Mouse (Mus musculus): ENCODE results near the gene Gm28230. TPM values are rescaled to one million over a fixed set of nuclear protein-coding genes. Genes with fewer than 3 reads are reported as not detected.

The Gm28230 gene
- polyA plus RNA-seq, 1 experiment from 2014 or later = not detected

DNA sequence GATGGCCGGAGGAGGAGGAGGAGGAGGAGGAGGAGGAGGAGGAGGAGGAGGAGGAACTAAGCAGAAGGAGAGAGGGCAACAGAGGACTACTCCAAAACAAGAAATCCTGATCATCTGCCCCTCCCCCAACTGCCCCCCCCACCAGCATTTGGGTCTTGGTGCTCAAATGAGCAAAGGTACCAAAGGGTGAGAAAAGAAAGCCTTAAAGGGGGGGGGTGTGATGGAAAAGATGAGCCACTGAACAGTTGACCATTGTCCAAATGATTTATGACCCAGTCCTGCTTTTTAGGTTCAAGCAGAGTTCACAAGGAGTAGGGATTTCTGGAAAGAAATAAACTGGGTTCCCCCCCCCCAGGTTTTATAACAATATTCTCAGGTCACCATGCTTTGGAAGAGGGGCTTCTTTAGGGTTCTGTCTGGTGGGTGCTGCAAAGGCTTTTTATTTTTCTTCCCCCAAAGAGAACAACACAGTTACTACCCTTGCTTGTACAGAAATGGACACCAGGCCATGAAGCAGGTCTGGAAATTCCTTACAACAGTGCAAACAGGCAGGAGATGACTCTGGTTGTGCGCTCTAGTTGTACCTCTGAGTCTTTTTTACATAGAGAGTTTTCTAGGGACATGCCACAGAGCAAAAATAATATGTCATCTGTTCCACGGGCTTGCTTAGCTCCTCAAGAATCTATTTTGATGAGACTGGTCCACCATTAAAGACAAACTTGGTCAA, 14.9 kb downstream of the Gm28230 start:
- ATAC-seq (ENCODE audit: insufficient number of reproducible peaks, insufficient read depth, low FRiP score, low read depth) = no peak
- no peaks in the 10 kb centered on the region for H3K9me3 ChIP-seq (ENCODE audit: control insufficient read depth, low read length)
- H3K36me3 ChIP-seq (ENCODE audit: control insufficient read depth, insufficient read depth, low read length) = no peaks in the 10 kb centered on the region
- H3K9ac ChIP-seq (ENCODE audit: low read length) = no peak overlapping the region
- H3K27me3 ChIP-seq (ENCODE audit: control insufficient read depth, insufficient read depth, low read length) = peaks cover 98% of the 10 kb centered on the region
- H3K4me3 ChIP-seq (ENCODE audit: control insufficient read depth in 1 of 2, insufficient read depth in 1 of 2, low read depth in 1 of 2, low read length in 2 of 2) = no peak overlapping the region
- H3K4me1 ChIP-seq (ENCODE audit: control insufficient read depth in 2 of 2, insufficient read depth in 2 of 2, low read length in 2 of 2) = peaks cover 0 to under 1% of the 10 kb centered on the region in 2 experiments; a peak in 1 of 4 replicates
- no peak overlapping the region for H3K27ac ChIP-seq (replicated peaks in 1 of 2; ENCODE audit: control insufficient read depth in 1 of 2, insufficient read depth in 1 of 2, low read depth in 2 of 2, low read length in 2 of 2)
- H3K4me2 ChIP-seq (ENCODE audit: low read length) = no peak overlapping the region
- 32% methylated on average over 2 of the region's 3 CpGs for WGBS

DNA sequence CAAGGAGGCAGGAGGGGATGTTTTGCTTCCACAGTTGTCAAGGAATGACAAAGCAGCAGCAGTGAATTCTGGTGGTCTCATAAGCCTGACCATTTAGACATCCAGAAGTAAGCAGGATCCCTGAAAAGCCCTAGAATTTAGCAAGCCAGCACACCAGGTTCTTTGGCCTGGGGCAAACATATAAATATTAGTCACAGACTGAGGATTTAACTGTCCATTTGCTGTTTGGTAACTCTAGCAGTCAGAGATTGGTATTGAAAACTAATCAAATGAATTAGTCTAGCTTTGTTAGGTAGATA, 15.4 kb downstream of the Gm28230 start:
- H3K4me1 ChIP-seq (ENCODE audit: control insufficient read depth in 2 of 2, insufficient read depth in 2 of 2, low read length in 2 of 2) = peaks cover 0 to 3% of the 10 kb centered on the region in 2 experiments; a peak in 1 of 4 replicates
- ATAC-seq (ENCODE audit: insufficient number of reproducible peaks, insufficient read depth, low FRiP score, low read depth) = no peak
- H3K36me3 ChIP-seq (ENCODE audit: control insufficient read depth, insufficient read depth, low read length) = no peaks in the 10 kb centered on the region
- H3K9ac ChIP-seq (ENCODE audit: low read length) = no peak overlapping the region
- peaks cover 98% of the 10 kb centered on the region for H3K27me3 ChIP-seq (ENCODE audit: control insufficient read depth, insufficient read depth, low read length)
- H3K4me2 ChIP-seq (ENCODE audit: low read length) = no peak overlapping the region
- H3K9me3 ChIP-seq (ENCODE audit: control insufficient read depth, low read length) = no peaks in the 10 kb centered on the region
- no peak overlapping the region for H3K4me3 ChIP-seq (ENCODE audit: control insufficient read depth in 1 of 2, insufficient read depth in 1 of 2, low read depth in 1 of 2, low read length in 2 of 2)
- no peak overlapping the region for H3K27ac ChIP-seq (replicated peaks in 1 of 2; ENCODE audit: control insufficient read depth in 1 of 2, insufficient read depth in 1 of 2, low read depth in 2 of 2, low read length in 2 of 2)

DNA sequence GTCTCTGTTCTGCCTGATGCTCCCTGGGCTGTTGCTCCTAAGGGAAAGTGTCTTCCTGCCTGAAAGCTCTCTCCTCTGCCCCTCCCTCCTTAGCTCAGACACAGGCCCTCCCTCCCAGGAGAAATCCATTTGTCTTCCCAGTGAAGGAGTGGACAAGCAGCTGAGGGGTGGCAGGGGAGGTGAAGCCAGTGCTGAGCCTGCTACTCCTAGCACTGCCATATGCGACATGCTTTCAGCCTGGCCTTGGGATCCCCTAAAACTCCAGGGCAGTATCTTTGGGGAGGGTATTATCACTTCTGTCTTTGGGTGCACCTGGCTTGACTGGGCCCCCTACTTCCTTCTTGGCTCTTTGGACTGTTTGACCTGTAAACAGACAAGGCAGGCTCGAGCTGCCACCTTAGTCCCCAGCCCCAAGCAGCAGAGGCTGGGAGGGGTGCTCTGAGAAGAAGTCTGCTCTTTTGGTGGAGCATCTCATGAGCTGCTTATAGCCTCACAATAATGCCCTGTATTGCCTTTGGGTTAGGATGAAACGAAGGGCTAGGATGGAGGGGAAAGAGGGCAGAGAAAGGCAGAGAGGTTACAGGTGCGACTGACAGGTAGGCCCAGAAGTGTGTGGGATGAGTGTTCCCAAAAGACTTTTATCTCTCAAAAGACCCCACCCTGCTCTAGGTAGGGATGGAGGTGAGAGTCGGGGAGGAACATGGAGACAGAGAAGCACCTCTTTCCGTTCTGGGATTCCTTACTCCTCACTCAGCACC, 19.2 kb downstream of the Gm28230 start:
- WGBS = 7% methylated on average over 6 of the region's 6 CpGs
- H3K27me3 ChIP-seq (ENCODE audit: control insufficient read depth, insufficient read depth, low read length) = peaks cover 96% of the 10 kb centered on the region
- no peaks in the 10 kb centered on the region for H3K9me3 ChIP-seq (ENCODE audit: control insufficient read depth, low read length)
- H3K36me3 ChIP-seq (ENCODE audit: control insufficient read depth, insufficient read depth, low read length) = no peaks in the 10 kb centered on the region
- H3K9ac ChIP-seq (ENCODE audit: low read length) = no peak overlapping the region
- peaks cover 6 to 9% of the 10 kb centered on the region in 2 experiments; a peak in 3 of 4 replicates for H3K4me1 ChIP-seq (ENCODE audit: control insufficient read depth in 2 of 2, insufficient read depth in 2 of 2, low read length in 2 of 2)
- ATAC-seq (ENCODE audit: insufficient number of reproducible peaks, insufficient read depth, low FRiP score, low read depth) = no peak
- H3K27ac ChIP-seq (replicated peaks in 1 of 2; ENCODE audit: control insufficient read depth in 1 of 2, insufficient read depth in 1 of 2, low read depth in 2 of 2, low read length in 2 of 2) = no peak overlapping the region
- H3K4me3 ChIP-seq (ENCODE audit: control insufficient read depth in 1 of 2, insufficient read depth in 1 of 2, low read depth in 1 of 2, low read length in 2 of 2) = no peak overlapping the region
- H3K4me2 ChIP-seq (ENCODE audit: low read length) = no peak overlapping the region

DNA sequence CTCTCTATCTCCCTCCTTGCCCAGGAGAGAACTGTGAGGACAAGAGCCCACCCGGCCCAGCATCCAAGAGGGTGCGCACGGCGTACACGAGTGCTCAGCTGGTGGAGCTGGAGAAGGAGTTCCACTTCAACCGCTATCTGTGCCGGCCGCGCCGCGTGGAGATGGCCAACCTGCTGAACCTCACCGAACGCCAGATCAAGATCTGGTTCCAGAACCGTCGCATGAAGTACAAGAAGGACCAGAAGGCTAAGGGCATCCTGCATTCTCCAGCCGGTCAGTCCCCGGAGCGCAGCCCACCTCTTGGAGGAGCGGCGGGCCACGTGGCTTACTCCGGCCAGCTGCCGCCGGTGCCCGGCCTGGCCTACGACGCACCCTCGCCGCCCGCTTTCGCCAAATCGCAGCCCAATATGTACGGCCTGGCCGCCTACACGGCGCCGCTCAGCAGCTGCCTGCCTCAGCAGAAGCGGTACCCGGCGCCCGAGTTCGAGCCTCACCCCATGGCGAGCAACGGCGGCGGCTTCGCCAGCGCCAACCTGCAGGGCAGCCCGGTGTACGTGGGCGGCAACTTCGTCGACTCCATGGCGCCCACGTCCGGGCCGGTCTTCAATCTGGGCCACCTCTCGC, 19.9 kb downstream of the Gm28230 start:
- Histone ChIP-seq H3K4me1 (ENCODE audit: control insufficient read depth in 2 of 2, insufficient read depth in 2 of 2, low read length in 2 of 2) (peaks cover 6 to 9% of the 10 kb centered on the region in 2 experiments; a peak in 3 of 4 replicates), H3K9me3 (ENCODE audit: control insufficient read depth, low read length) (no peaks in the 10 kb centered on the region), H3K36me3 (ENCODE audit: control insufficient read depth, insufficient read depth, low read length) (no peaks in the 10 kb centered on the region), H3K4me2 (ENCODE audit: low read length) (peak overlapping the region; percentile 11; the same call in 1 of the 2 replicates), H3K27me3 (ENCODE audit: control insufficient read depth, insufficient read depth, low read length) (peaks cover 98% of the 10 kb centered on the region), H3K4me3 (ENCODE audit: control insufficient read depth in 1 of 2, insufficient read depth in 1 of 2, low read depth in 1 of 2, low read length in 2 of 2) (no peak overlapping the region), H3K9ac (ENCODE audit: low read length) (no peak overlapping the region), H3K27ac (replicated peaks in 1 of 2; ENCODE audit: control insufficient read depth in 1 of 2, insufficient read depth in 1 of 2, low read depth in 2 of 2, low read length in 2 of 2) (no peak overlapping the region)
- WGBS = 2% methylated on average over 58 of the region's 58 CpGs
- no peak for ATAC-seq (ENCODE audit: insufficient number of reproducible peaks, insufficient read depth, low FRiP score, low read depth)

DNA sequence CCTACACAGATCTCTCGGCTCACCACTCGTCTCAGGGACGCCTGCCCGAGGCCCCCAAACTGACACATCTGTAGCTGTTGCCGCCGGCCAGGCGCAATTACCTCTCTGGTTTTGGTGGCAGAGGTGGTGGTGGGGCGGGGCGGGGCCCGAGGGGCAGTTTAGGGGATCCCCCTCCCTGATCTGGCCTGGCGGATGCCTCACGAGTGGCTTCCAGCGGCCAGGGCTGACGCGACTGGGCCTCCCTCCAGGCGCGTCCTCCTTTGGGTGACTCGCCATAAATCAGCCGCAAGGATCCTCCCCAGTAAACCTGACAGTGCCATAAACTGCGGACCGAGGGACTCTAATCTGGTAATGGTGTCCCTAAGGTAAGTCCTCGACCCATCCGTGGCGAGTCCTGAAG, 20.5 kb downstream of the Gm28230 start:
- peaks cover 98% of the 10 kb centered on the region for H3K27me3 ChIP-seq (ENCODE audit: control insufficient read depth, insufficient read depth, low read length)
- no peaks in the 10 kb centered on the region for H3K9me3 ChIP-seq (ENCODE audit: control insufficient read depth, low read length)
- peaks cover 6 to 9% of the 10 kb centered on the region in 2 experiments; a peak in 3 of 4 replicates for H3K4me1 ChIP-seq (ENCODE audit: control insufficient read depth in 2 of 2, insufficient read depth in 2 of 2, low read length in 2 of 2)
- no peak for ATAC-seq (ENCODE audit: insufficient number of reproducible peaks, insufficient read depth, low FRiP score, low read depth)
- no peak overlapping the region for H3K4me2 ChIP-seq (ENCODE audit: low read length)
- no peak overlapping the region for H3K4me3 ChIP-seq (ENCODE audit: control insufficient read depth in 1 of 2, insufficient read depth in 1 of 2, low read depth in 1 of 2, low read length in 2 of 2)
- H3K27ac ChIP-seq (replicated peaks in 1 of 2; ENCODE audit: control insufficient read depth in 1 of 2, insufficient read depth in 1 of 2, low read depth in 2 of 2, low read length in 2 of 2) = no peak overlapping the region
- WGBS = 3% methylated on average over 23 of the region's 24 CpGs
- H3K36me3 ChIP-seq (ENCODE audit: control insufficient read depth, insufficient read depth, low read length) = no peaks in the 10 kb centered on the region
- H3K9ac ChIP-seq (ENCODE audit: low read length) = no peak overlapping the region

DNA sequence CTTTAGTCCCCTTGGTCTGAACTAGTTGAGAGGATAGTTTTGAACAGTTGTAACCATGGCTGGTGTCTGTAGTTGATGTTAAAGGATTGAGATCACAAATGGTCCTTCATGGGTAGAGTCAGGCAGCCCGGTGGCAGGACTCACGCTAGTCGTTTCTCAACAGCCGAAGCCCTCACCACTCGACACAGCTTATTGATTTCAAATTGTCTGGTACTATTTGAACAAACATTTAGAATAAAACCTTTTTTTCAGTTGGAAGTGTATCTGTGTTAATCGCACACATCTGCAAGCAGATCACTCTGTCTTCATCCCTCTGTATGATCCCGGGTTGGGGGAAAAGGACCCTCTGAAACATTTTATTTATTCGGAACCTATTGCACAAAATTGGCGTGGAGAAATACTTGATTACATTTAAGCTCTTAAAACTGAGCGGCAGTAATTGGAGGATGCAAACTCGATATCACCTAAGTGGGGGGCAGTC, 21.2 kb downstream of the Gm28230 start:
- no peak overlapping the region for H3K27ac ChIP-seq (replicated peaks in 1 of 2; ENCODE audit: control insufficient read depth in 1 of 2, insufficient read depth in 1 of 2, low read depth in 2 of 2, low read length in 2 of 2)
- no peak overlapping the region for H3K9ac ChIP-seq (ENCODE audit: low read length)
- H3K9me3 ChIP-seq (ENCODE audit: control insufficient read depth, low read length) = no peaks in the 10 kb centered on the region
- 11% methylated on average over 11 of the region's 11 CpGs for WGBS
- H3K36me3 ChIP-seq (ENCODE audit: control insufficient read depth, insufficient read depth, low read length) = no peaks in the 10 kb centered on the region
- H3K27me3 ChIP-seq (ENCODE audit: control insufficient read depth, insufficient read depth, low read length) = peaks cover 98% of the 10 kb centered on the region
- H3K4me1 ChIP-seq (ENCODE audit: control insufficient read depth in 2 of 2, insufficient read depth in 2 of 2, low read length in 2 of 2) = peaks cover 9 to 12% of the 10 kb centered on the region in 2 experiments
- H3K4me3 ChIP-seq (ENCODE audit: control insufficient read depth in 1 of 2, insufficient read depth in 1 of 2, low read depth in 1 of 2, low read length in 2 of 2) = no peak overlapping the region
- H3K4me2 ChIP-seq (ENCODE audit: low read length) = no peak overlapping the region
- ATAC-seq (ENCODE audit: insufficient number of reproducible peaks, insufficient read depth, low FRiP score, low read depth) = no peak

DNA sequence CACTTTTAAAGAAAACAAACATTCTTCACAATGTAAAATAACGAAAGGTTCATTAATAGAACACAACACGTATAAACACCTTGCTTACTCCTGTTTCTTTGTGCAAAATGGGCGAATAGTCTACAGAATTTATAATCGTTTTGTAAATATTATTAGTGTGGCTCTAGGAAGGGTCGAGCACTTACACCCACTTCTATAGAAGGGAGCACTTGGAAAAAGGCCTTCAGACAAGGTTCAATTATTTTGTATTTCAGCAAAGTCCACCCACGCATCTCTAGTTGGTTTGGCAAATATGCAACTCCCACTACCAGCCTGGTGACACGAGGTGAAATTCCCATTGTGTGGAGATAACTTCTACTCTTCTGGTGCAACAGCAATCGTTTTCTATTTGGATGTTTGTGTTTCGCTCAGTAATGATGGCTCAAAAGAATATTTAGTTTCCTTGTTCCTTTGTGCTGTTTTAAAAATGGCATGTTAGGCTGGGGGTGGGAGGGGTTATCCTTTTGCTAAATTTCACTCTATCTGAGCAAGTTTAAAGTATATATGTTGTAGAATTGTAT, 22.0 kb downstream of the Gm28230 start:
- no peak overlapping the region for H3K27ac ChIP-seq (replicated peaks in 1 of 2; ENCODE audit: control insufficient read depth in 1 of 2, insufficient read depth in 1 of 2, low read depth in 2 of 2, low read length in 2 of 2)
- no peaks in the 10 kb centered on the region for H3K36me3 ChIP-seq (ENCODE audit: control insufficient read depth, insufficient read depth, low read length)
- peaks cover 11 to 18% of the 10 kb centered on the region in 2 experiments for H3K4me1 ChIP-seq (ENCODE audit: control insufficient read depth in 2 of 2, insufficient read depth in 2 of 2, low read length in 2 of 2)
- no peaks in the 10 kb centered on the region for H3K9me3 ChIP-seq (ENCODE audit: control insufficient read depth, low read length)
- peaks cover 98% of the 10 kb centered on the region for H3K27me3 ChIP-seq (ENCODE audit: control insufficient read depth, insufficient read depth, low read length)
- no peak for ATAC-seq (ENCODE audit: insufficient number of reproducible peaks, insufficient read depth, low FRiP score, low read depth)
- no peak overlapping the region for H3K9ac ChIP-seq (ENCODE audit: low read length)
- H3K4me2 ChIP-seq (ENCODE audit: low read length) = no peak overlapping the region
- 4% methylated on average over 9 of the region's 9 CpGs for WGBS
- no peak overlapping the region for H3K4me3 ChIP-seq (ENCODE audit: control insufficient read depth in 1 of 2, insufficient read depth in 1 of 2, low read depth in 1 of 2, low read length in 2 of 2)
